Mouse (Mus musculus) kidney, embryonic 15.5 days (tissue): ENCODE data around the gene Src. TPM values are rescaled to one million over a fixed set of nuclear protein-coding genes. Genes with fewer than 3 reads are reported as not detected.
A peak's percentile ranks its signal among the peaks of the same experiment; 100 is the strongest.

Experiments used
- ATAC-seq: fragments of 200-750 bp; cut with Nextera tagmentation; replicated peaks from 2 replicates; pipeline ENCODE4 v1.8.0; 2017; ENCODE audit warnings: moderate TSS enrichment; ENCODE audit not compliant: low FRiP score
- H3K27ac ChIP-seq: fragments of 300-500 bp; sonication (generic); 2 replicates; pipeline ENCODE4 v1.5.1; 2015; ENCODE audit warnings: mild to moderate bottlenecking, inconsistent platforms
- H3K27me3 ChIP-seq: fragments of 300-500 bp; sonication (generic); 2 replicates; pipeline ENCODE4 v1.6.1; 2015; ENCODE audit warnings: inconsistent platforms
- H3K36me3 ChIP-seq: fragments of 300-500 bp; sonication (generic); 2 replicates; pipeline ENCODE4 v1.6.1; 2015; ENCODE audit warnings: inconsistent platforms
- H3K4me1 ChIP-seq: fragments of 300-500 bp; sonication (generic); 2 replicates; pipeline ENCODE4 v1.6.1; 2015; ENCODE audit warnings: inconsistent platforms
- H3K4me2 ChIP-seq: fragments of 300-500 bp; sonication (generic); 2 replicates; pipeline ENCODE4 v1.6.1; 2015; ENCODE audit warnings: moderate library complexity, mild to moderate bottlenecking, inconsistent platforms
- H3K4me3 ChIP-seq: fragments of 300-500 bp; sonication (generic); replicated peaks from 2 replicates; pipeline ENCODE4 v1.5.1; 2015; ENCODE audit warnings: mild to moderate bottlenecking, inconsistent platforms
- H3K9ac ChIP-seq: fragments of 300-500 bp; sonication (generic); 2 replicates; pipeline ENCODE4 v1.6.1; 2015; ENCODE audit warnings: mild to moderate bottlenecking, inconsistent platforms
- H3K9me3 ChIP-seq: fragments of 300-500 bp; sonication (generic); replicated peaks from 2 replicates; pipeline ENCODE4 v1.6.1; 2016; ENCODE audit warnings: inconsistent platforms
- WGBS: fragments of 180-500 bp; shearing (Covaris S2); methylation state at CpG from one replicate; pipeline ENCODE4 v1.1.7; 2015; ENCODE audit warnings: mixed read lengths; 5-methylcytosine and 5-hydroxymethylcytosine counted together
- polyA plus RNA-seq: library from polyadenylated mRNA; unstranded; fragments of >200 nt; fragmentation: Nextera tagmentation; extraction: Ambion mirVana; gene quantifications from 2 replicates; pipeline ENCODE4 v1.2.1, GENCODE M21; 2015

Gene Src
- polyA plus RNA-seq, 1 experiment from 2014 or later, result 17.6 TPM

DNA sequence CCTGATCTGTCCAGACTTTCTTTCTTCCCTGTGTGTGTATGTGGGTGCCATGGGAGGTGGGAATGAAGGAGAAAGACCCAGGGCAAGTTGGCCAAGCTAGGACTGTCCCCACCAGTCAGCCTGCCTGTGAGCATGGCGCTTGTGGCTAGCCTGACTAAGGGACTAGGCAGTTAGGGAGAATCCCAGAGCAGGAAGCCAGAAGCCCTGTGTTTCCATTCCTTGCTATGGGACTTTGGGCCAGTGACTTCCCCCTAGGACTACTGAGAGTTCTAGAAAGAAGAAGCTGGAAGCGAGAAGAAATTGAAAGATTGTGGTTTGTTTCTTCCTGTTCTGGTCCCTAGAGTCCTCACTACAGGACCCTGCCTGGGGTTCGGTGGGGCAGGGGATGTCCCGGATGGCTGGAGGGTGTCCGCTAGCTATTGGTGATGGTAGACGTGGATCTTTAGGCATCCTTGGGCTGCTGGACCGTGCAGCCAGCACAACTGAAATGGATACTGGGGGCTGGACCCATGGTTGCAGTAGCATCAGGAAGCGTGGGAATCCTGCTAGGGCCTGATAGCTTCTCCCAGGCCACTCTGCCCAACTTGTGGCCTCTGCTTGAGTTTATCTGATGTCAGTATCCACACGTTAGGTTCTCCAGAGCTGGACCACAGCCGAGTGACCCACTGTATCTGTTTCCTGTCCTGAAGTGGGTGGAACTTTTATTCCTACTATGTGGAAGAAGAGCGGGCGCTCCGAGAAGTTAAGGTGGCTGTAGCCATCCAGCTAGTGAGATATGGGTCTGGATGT lies 10.3 kb downstream of the Src start:
- Histone ChIP-seq H3K9me3 (no peaks in the 10 kb centered on the region), H3K27me3 (no peaks in the 10 kb centered on the region), H3K36me3 (peaks cover 18% of the 10 kb centered on the region), H3K27ac (no peak overlapping the region), H3K9ac (no peak overlapping the region), H3K4me2 (no peak overlapping the region), H3K4me3 (no peak overlapping the region), H3K4me1 (peaks cover 85% of the 10 kb centered on the region)
- ATAC-seq, result no peak
- 79% methylated on average over 13 of the region's 13 CpGs for WGBS

DNA sequence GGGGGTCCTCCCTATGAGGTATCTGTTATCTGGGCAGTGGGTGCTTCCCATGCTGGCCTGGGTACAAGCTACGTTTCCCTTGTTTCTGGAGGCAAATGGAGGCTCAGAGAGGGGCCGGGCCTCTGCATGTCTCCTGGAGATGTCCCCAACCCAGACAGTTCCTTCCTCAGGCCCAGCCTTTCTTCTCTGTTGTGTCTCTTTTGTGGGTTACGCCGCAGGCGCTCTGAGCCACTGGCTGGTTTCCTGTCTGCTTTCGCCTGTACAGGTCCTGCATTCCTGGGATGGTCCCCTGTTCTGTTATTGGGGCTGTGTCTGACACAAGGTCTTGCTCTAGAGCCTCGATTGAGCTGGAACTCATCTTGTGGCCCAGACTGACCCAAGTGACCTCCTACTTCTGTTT lies 11.5 kb downstream of the Src start:
- 75% methylated on average over 7 of the region's 7 CpGs for WGBS
- Histone ChIP-seq H3K27ac (no peak overlapping the region), H3K9ac (no peak overlapping the region), H3K4me1 (peaks cover 94% of the 10 kb centered on the region), H3K36me3 (peaks cover 18% of the 10 kb centered on the region), H3K27me3 (no peaks in the 10 kb centered on the region), H3K9me3 (no peaks in the 10 kb centered on the region), H3K4me3 (no peak overlapping the region), H3K4me2 (no peak overlapping the region)
- no peak for ATAC-seq

- Histone ChIP-seq H3K27me3 (no peaks in the 10 kb centered on the region), H3K4me2 (no peak overlapping the region), H3K27ac (no peak overlapping the region), H3K36me3 (peaks cover 22% of the 10 kb centered on the region), H3K4me3 (no peak overlapping the region), H3K9me3 (no peaks in the 10 kb centered on the region), H3K4me1 (peaks cover 94% of the 10 kb centered on the region), H3K9ac (no peak overlapping the region)
- 83% methylated on average over 4 of the region's 4 CpGs for WGBS
- ATAC-seq, result no peak
Measured at GRCm38 (mm10) chr2:157430667-157431429, 12.6 kb downstream of the Src start.

GRCm38 (mm10) chr2:157431912-157432311 lies 13.7 kb downstream of the Src start:
- no peak overlapping the region for H3K4me2 ChIP-seq
- ATAC-seq, result no peak
- H3K9ac ChIP-seq, result no peak overlapping the region
- no peak overlapping the region for H3K4me3 ChIP-seq
- H3K27ac ChIP-seq, result peak overlapping the region; percentile 20; the same call in 1 of the 2 replicates
- H3K36me3 ChIP-seq, result peaks cover 26% of the 10 kb centered on the region
- no peaks in the 10 kb centered on the region for H3K9me3 ChIP-seq
- H3K27me3 ChIP-seq, result no peaks in the 10 kb centered on the region
- WGBS, result 80% methylated on average over 5 of the region's 5 CpGs
- H3K4me1 ChIP-seq, result peaks cover 91% of the 10 kb centered on the region

GRCm38 (mm10) chr2:157432476-157432875 lies 14.2 kb downstream of the Src start:
- H3K36me3 ChIP-seq, result peaks cover 26% of the 10 kb centered on the region
- no peaks in the 10 kb centered on the region for H3K27me3 ChIP-seq
- H3K9me3 ChIP-seq, result no peaks in the 10 kb centered on the region
- peak overlapping the region; percentile 83 for H3K27ac ChIP-seq
- peaks cover 86% of the 10 kb centered on the region for H3K4me1 ChIP-seq
- no peak overlapping the region for H3K4me3 ChIP-seq
- no peak for ATAC-seq
- H3K9ac ChIP-seq, result no peak overlapping the region
- H3K4me2 ChIP-seq, result no peak overlapping the region
- 74% methylated on average over 9 of the region's 9 CpGs for WGBS

DNA sequence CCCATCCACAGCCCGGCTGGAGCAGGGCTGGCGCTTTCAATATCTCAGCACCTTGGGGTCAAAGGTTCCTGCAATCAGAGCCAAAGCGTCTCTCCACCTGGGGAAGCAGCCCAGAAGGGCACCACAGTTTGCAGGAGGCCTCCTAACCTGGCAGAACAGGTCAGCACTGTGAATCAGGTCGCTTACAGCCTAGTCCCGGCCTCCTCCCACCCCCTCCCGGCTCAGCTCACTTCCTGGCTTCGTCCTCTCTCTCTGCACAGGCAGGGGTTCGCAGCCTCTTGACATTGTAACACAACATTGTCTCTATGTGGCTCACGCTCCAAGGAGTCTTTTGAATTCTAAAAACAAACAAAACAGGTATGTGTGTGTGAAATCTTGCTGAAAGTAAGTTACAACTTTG lies 15.8 kb downstream of the Src start:
- no peaks in the 10 kb centered on the region for H3K9me3 ChIP-seq
- H3K4me3 ChIP-seq, result no peak overlapping the region
- H3K27ac ChIP-seq, result peak overlapping the region; percentile 83
- H3K36me3 ChIP-seq, result peaks cover 21% of the 10 kb centered on the region
- H3K4me2 ChIP-seq, result no peak overlapping the region; the same call in 1 of the 2 replicates
- no peak overlapping the region for H3K9ac ChIP-seq
- H3K27me3 ChIP-seq, result no peaks in the 10 kb centered on the region
- H3K4me1 ChIP-seq, result peaks cover 74% of the 10 kb centered on the region
- ATAC-seq, result no peak
- WGBS, result 32% methylated on average over 9 of the region's 9 CpGs

- H3K4me2 ChIP-seq, result no peak overlapping the region; the same call in 1 of the 2 replicates
- H3K9me3 ChIP-seq, result no peaks in the 10 kb centered on the region
- peak overlapping the region; percentile 83 for H3K27ac ChIP-seq
- H3K9ac ChIP-seq, result no peak overlapping the region
- ATAC-seq, result peak; percentile 45
- peaks cover 70% of the 10 kb centered on the region for H3K4me1 ChIP-seq
- WGBS, result 30% methylated on average over 6 of the region's 6 CpGs
- no peaks in the 10 kb centered on the region for H3K27me3 ChIP-seq
- no peak overlapping the region for H3K4me3 ChIP-seq
- peaks cover 26% of the 10 kb centered on the region for H3K36me3 ChIP-seq
Measured at GRCm38 (mm10) chr2:157434497-157434896, 16.3 kb downstream of the Src start.

DNA sequence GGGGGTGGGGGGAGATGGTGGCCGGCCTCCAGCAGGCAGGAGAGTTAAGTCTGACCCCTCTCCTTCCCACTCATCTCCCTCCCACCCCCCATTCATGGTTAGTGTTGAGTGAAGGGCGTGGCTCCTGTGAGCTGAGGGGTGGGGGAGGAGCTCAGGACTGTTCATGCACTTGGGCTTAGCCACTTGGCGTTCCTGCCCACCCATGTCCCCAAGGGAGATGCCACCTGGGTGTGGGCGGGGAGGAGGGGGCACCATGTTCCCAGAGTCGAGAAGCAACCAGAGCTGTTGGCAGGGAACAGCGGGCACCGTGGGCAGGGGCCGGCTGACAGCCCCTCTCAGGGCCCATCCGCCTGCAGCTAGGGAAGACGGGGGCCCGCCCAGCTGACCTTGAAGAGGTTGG lies 18.3 kb downstream of the Src start:
- peaks cover 50% of the 10 kb centered on the region for H3K4me1 ChIP-seq
- WGBS, result 73% methylated on average over 11 of the region's 11 CpGs
- no peak for ATAC-seq
- no peak overlapping the region for H3K4me2 ChIP-seq
- H3K27ac ChIP-seq, result no peak overlapping the region
- peaks cover 41% of the 10 kb centered on the region for H3K36me3 ChIP-seq
- no peak overlapping the region for H3K9ac ChIP-seq
- peaks cover 5% of the 10 kb centered on the region; the same call in 1 of the 2 replicates for H3K9me3 ChIP-seq
- H3K4me3 ChIP-seq, result no peak overlapping the region
- no peaks in the 10 kb centered on the region for H3K27me3 ChIP-seq

DNA sequence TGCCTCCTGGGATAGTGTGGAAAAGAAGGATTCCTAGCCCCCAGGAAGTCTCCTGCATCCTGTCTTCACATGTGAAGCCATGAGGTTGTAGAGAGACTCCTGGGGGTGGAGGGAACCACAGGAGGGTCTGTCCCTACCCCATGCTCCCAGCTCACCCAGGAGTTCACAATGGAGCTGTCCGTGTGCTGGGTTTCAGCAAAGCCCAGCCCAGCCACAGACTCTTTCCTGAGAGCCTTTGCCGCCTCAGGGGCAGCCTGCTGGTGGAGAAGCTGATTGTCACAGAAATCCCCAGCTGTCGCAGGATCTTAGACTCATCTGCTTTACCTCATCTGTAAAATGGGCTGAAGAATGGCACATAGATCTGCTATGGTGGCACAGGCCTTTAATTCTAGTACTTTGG lies 18.9 kb downstream of the Src start:
- Histone ChIP-seq H3K27ac (no peak overlapping the region), H3K4me3 (no peak overlapping the region), H3K4me1 (peaks cover 44% of the 10 kb centered on the region), H3K4me2 (no peak overlapping the region), H3K9me3 (peaks cover 6% of the 10 kb centered on the region; the same call in 1 of the 2 replicates), H3K36me3 (peaks cover 43% of the 10 kb centered on the region), H3K27me3 (no peaks in the 10 kb centered on the region), H3K9ac (no peak overlapping the region)
- WGBS, result 88% methylated on average over 3 of the region's 3 CpGs
- no peak for ATAC-seq

DNA sequence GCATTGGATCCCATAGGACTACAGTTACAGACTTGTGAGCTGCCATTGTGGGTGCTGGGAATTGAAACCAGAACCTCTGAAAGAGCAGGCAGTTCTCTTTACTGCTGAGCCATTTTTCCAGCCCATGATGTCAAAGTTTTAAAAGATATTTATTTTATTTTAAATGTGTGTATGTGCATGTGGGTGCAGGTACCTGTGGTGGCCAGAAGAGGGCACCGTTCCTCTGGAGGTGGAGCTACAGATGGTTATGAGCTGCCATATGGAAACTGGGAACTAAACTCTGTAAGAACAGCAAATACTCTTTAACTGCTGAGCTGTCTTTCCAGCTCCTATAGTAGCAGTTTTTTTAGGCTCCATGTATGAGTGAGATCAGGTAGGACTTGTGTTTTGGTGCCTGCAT lies 23.1 kb downstream of the Src start:
- Histone ChIP-seq H3K27ac (no peak overlapping the region), H3K4me2 (no peak overlapping the region), H3K27me3 (no peaks in the 10 kb centered on the region), H3K4me3 (no peak overlapping the region), H3K9me3 (peaks cover 6% of the 10 kb centered on the region; the same call in 1 of the 2 replicates), H3K9ac (no peak overlapping the region), H3K36me3 (peaks cover 43% of the 10 kb centered on the region), H3K4me1 (peaks cover 8% of the 10 kb centered on the region; the same call in 1 of the 2 replicates)
- 91% methylated on average over 1 of the region's 1 CpGs for WGBS
- no peak for ATAC-seq

GRCm38 (mm10) chr2:157447297-157448158 lies 29.3 kb downstream of the Src start:
- Histone ChIP-seq H3K36me3 (peaks cover 43% of the 10 kb centered on the region), H3K4me3 (no peak overlapping the region), H3K27me3 (no peaks in the 10 kb centered on the region), H3K4me1 (0 out of 2 replicates have a peak, but pooled peaks cover 4% of the 10 kb centered on the region), H3K27ac (no peak overlapping the region), H3K4me2 (no peak overlapping the region), H3K9me3 (no peaks in the 10 kb centered on the region), H3K9ac (no peak overlapping the region)
- WGBS, result 84% methylated on average over 15 of the region's 15 CpGs
- ATAC-seq, result no peak
